Mouse (Mus musculus) G1E-ER4 (cell line): ENCODE measurements at regions not wholly inside any gene's neighbourhood (a gene's known extent, or its start where the extent isn't known, plus 50 kb on each side); places are given as distances from the start of the nearest gene placed in this dataset.

Source experiments
- GATA1 ChIP-seq: IDR thresholded peaks from one replicate; pipeline ENCODE4 v1.8.0; 2012; ENCODE audit warnings: low read length, inconsistent platforms

GRCm38 (mm10) chr16:50753612-50754389 is 162.8 kb upstream of the Ccdc54 start:
- TF ChIP-seq GATA1: no peak

DNA sequence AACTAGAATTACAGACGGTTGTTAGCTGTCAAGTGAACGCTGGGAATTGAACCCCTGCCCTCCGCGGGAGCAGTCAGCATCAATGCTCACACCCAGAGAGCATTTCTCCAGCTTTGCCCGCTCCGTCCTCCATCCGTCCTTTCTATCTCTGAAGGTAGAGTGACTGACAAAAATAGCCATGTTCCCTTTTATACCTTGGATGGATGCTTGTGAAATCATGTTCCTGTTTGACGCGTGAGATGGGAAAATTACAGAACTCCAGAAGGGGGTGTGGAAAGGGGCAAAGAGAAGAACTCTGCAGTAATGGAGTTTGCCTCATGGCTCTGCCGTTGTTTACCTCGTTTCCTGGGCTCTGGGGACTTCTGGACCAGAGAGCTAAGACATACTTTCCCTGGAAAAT is 162.1 kb upstream of the Ccdc54 start:
- TF ChIP-seq GATA1: no peak

DNA sequence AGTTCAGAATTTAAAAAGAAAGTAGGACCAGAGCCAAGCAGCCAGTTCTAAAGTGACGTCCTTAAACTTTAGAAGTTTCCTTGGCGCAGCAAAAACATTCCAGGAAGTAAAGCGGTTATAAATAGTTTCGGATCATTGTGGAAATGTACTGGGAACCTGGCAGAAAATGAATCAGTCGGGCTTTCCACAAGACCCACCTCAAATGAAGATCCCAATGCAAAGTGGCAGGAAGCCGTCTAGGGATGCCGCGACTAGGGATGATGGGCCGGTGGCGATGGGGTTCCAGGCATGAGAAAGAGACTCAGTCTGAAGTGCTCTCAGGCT is 161.3 kb upstream of the Ccdc54 start:
- no peak for TF ChIP-seq GATA1

GRCm38 (mm10) chr16:50751495-50752276 is 160.7 kb upstream of the Ccdc54 start:
- TF ChIP-seq GATA1: no peak

- TF ChIP-seq GATA1: no peak
These were observed 156.7 kb upstream of the Ccdc54 start for GRCm38 (mm10) chr16:50747698-50748097.

GRCm38 (mm10) chr16:50745723-50746122 is 154.8 kb upstream of the Ccdc54 start:
- no peak for TF ChIP-seq GATA1

DNA sequence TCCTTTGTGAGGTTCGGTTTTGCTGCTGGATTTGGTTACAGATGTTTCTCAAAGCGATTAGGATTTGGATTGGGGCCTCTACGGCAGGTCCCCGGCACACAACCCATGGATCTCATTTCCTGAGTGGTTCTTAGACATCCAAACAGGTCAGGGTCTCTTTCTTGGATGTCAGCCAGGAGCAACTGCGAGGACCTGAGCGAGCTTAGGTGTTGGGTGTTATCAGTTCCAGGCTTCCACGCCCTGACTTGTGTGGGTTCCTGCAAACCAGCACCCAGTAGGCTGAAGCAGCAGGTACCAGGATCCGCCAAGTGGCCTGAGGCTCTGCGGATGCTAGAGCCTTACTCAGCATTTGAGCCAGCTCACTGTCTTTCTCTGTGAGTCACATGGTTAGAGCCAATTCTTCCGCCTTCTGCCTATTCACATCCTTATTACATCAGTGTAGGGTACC is 146.5 kb upstream of the Ccdc54 start:
- TF ChIP-seq GATA1: no peak

DNA sequence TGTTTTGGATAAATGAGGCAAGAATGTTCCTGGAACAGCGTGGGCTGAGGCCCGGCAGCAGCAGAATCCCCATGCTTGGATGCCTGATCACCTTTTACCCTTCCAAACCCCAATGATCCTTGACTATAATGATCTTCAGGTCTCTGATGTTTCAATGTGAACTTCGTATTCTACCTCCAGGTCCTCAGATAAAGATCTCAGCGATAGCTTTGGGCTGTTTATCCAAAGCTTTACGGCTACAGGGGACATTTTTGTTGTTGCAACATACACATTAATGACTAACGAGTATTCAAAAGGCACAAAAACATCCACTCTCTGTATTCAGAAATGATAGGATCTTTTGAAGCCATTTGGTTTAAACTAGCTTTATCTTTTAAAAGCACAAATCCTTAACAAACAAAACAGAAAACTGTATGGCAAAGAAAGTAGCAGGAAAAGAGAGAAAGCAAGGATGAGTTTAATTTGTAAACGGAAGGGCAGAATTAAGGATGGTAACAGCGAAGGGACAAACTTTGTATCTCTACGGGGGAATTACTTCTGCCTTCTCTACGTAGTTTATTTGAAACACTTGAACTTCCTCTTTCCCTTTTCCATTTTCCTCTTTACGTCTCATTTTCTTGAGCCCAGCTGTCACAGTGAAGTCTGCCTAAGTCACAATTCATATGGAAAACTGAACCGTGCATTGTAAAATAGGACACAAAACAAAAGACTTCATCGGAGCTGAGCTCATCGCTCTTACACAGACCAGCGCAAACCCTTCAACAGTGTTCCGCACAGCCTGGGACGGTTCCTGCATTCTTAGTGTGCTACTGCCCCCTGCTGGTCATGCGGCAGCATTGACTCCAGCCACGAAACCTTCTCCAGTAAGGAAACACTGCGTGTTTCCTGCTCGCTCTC is 145.4 kb upstream of the Ccdc54 start:
- no peak for TF ChIP-seq GATA1

DNA sequence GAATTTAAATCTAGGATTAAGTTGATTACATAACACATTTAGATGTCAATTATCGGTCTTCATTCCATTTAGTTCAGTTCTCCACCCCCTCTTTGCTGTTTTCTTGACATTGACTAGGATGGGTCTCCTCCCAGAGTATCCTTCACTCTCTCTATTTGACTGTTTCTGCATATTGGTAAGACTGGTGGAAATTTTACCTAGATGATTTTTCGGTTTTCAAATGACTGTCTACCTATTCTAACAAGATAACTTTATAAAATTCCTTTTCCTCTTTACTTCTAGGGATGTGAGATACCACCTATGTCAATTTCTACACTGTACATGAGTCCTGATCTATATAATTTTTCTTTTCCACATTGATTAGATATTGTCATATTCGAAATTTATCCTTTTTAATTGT is 142.4 kb upstream of the Ccdc54 start:
- no peak for TF ChIP-seq GATA1

DNA sequence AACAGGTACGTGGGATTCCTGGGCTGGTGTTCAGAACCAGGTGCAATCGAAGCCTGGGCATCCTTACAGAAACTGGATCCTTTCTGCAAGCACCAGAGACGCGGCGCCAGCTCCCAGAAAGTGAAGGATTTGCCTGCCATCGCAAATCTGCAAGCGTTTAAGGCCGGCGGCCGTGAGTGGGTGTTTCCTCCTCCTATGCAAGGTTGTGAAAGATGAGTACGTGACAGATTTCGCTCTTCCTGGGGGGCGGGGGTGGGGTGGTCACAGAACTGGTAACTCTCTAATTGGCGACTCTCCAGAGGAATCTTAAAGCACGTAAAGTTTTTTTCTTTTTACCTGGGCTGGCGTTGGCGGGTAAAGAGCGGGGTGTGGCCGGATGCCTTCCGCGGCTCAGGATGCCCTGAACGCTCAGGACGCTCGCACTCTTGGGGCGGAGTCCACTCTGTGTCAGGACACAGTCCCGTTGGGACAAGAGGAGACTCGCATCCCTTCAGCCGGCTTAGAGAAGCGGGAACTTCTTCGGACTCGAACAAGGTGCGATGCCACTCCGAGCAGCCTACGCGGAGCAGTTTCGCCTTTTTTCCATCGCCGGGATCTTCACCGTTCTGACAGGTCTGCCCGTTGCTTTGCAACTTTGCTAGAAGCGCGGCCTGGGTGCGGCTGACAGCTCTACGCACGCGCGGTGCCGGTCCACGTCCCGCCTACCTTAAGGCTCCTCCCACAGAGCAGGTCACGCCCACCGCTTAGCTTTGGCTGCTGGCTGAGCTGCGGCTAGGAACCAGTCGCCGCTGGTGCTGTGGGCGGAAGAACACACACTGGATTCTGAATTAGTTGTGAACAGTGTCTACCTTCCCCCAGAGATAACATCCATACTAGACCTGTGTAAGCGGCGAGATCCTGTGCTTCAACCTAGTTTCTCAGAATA is 141.4 kb upstream of the Ccdc54 start:
- no peak for TF ChIP-seq GATA1

DNA sequence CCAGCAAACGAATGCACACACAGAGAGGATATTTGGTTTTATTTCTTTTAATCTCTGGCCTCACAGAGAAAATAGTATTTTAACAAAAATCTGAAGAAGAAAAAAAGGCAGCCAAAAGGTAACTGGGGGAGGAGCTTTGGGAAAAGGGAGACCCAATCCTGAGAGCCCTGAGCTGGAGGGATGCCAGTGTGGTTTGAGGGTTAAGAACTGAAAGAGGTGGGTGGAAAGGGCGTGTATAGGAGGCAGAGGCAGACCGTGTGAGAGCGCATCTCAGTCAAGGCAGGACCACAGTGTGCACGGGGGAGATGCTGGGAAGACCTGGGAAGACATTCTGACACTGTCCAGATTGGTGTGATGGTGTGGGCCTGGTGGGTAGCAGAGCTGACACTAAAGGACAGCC is 138.4 kb upstream of the Ccdc54 start:
- no peak for TF ChIP-seq GATA1

DNA sequence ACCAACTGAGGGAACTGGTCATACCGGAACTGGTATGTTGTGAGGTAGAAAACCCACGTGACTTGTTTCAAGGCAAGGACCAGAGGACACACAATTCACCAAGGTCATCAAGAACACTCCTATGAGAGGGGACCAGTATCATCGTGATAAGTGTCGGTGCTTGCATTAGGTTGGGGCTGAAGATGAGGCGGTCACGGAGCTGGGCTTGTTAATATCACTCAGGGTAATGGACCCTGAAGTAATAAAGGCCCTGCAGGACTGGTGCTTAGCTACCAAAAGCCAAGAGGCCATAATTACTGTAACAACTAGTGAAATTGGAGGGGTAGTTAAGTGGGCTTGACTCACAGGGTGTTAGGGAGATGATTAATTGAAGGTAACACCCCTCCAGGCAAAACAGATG is 132.2 kb upstream of the Ccdc54 start:
- no peak for TF ChIP-seq GATA1

DNA sequence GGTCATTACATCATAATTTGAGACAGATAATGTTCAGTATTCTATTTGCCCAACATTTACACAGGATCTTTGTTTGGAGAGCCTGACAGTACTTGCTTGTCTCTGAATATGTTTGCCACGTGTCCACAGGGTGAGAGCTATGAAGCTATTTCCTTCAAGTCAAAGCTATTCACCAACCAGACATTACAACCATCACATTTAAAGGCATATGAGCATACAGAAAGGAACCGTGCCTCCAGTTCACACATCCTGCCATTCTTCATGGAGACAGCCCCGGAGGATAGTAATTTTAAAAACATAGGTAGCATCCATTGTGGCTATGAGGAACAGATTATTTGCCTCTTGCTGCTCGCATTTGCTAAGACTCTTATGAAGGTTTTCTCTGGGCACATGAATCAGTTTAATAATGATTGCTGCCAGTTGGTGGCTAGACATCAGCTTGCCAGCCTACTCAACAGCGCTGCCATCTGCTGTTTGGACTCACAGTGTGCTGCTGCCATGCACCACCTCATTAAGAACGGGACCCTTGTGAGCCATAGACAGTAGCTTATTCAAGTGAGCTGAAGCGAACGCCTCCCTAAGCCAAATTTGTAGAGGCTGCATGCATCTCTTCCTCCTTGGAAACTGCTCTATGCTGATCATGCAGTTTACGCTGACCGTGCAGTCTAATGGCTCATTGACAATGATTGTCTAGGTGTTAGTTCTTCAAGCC is 126.5 kb upstream of the Ccdc54 start:
- TF ChIP-seq GATA1: no peak

GRCm38 (mm10) chr16:50709727-50710126 is 118.8 kb upstream of the Ccdc54 start:
- no peak for TF ChIP-seq GATA1

DNA sequence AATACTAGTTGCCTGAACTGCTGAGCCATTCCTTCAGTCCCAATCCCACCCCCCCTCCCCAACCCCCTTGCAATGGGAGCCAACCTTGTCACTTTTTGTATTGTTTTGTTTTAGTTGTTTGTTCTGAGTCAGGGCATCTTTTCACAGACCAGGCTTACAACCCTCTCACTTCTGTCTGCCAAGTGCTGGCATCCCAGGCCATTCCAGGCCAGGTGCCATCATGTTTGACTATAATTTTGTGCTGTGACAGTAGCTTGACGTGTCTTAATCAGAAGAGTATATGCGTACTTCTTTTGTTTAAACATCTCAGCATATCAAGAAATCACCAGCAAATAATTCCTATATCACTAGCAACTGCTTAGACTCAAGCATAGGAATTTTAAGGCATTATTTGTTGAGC is 117.0 kb upstream of the Ccdc54 start:
- TF ChIP-seq GATA1: no peak
